Mouse (Mus musculus): ENCODE measurements around the gene Rhog.

Gene Rhog

DNA sequence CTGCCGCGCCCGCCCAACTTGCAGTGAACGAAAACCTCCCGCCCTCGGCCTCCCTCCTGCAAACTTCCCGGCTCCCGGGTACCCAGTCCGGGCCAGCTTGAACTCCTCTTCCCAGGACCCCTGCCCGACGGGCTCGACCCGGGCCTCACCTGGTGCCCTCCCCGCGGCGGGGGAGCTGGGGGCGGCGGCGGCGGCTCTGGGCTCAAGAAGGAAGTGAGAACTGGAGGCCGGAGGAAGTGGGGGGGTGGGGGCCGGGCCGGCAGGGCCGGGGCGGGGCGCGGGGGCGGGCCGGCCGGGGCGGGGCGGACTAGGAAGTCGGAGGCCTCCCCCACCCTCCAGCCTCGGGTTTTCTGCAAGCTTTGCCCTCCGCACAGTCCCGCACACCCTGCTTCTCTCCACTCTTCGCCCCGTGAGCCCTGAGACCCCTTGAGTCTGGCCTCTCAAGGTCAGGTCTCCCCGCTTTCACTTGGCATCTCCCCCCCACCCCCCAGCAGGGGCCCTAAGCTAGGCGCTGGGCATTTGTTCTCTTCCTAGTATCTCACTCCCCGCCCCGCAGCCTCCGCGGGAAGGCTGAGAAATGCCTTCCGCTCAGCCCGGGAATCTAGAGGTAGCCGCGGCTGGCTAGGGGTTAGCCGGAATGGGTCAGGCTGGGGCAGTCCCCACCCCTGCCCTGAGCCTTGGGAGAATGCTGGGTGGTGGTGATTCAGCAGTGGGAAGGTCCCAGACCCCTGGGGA lies 5.8 kb downstream of the Rhog start:
- peak; percentile 88 for DNase-seq

DNA sequence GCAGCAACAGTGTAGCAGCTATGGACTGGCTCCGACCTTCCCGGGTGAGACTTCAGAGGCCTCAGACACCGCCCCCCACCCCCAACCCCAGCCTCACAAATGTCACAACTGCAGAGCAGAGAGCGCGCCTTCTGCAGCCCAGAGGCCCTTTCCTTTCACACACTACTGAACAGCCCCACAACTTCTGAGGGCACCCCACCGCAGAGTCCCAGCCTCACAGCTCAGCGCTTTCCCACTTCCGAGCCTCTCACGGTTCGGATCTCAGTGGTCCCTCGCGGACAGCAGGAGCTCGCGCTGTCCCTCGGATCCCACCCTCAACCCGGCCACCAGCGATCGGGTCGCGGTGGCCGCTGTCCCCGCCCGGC lies 6.3 kb downstream of the Rhog start:
- no peak for DNase-seq

GRCm38 (mm10) chr7:102248691-102249404 lies 7.0 kb downstream of the Rhog start:
- DNase-seq = no peak

- peak; percentile 35 for DNase-seq
These were observed 8.7 kb downstream of the Rhog start for GRCm38 (mm10) chr7:102246956-102247797.

DNA sequence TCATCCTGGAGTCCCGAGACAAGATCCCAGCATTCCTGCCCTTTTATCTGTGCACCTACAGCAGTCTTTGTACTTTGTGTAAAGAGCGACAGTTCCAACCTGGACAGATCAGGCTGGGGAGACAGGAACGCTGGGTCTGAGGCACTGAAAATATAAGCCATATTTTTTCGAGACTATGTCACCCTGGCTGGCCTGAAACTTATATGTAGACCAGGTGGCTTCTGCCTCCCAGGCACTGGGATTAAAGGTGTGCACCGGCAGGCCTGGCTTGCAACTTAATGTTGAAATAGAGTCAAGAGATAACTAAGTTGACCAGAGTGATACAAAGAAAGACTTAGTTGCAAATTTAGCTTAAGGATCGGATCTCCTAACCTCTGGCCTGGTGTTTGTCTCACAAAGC lies 9.6 kb downstream of the Rhog start:
- no peak for DNase-seq

GRCm38 (mm10) chr7:102245775-102246174 lies 10.1 kb downstream of the Rhog start:
- peak; percentile 38 for DNase-seq

DNA sequence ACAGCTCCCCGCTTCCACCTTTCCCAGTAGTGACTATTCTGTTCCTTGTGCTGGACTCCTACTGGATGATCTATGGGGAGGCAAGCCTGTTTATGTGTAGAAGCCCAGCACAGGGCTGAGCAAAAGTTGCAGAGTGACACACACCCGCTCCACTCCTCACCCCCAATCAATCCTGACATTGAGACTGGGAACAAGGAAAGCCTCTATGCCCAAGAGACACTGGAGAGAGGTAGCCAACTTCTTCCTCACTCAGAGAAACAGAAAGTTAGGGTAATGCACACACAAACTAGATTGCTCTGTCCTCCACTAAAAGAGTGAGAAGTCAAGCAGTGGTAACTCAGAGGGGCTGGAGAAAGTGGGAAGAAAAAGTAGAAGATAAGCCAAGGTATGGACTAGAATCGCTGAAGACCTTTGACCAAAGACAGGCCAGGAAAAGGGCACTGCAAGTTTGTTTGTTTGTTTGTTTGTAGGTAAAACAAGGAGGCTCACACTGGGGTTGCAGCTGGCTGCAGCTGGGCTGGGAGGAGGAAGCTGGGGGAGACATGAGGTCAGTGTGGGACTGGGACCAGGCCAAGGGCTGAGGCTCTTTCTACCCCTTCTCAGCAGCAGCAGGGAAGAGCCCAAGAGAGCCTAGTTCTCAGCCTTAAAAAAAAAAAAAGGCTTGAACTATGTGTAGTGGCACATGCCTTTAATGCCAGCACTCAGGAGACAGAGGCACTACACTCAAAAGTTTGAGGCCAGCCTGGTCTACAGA lies 10.9 kb downstream of the Rhog start:
- DNase-seq = peak; percentile 52

GRCm38 (mm10) chr7:102243870-102244269 lies 12.0 kb downstream of the Rhog start:
- DNase-seq = no peak

- no peak for DNase-seq
These were observed 12.9 kb downstream of the Rhog start for GRCm38 (mm10) chr7:102242917-102243316.

DNA sequence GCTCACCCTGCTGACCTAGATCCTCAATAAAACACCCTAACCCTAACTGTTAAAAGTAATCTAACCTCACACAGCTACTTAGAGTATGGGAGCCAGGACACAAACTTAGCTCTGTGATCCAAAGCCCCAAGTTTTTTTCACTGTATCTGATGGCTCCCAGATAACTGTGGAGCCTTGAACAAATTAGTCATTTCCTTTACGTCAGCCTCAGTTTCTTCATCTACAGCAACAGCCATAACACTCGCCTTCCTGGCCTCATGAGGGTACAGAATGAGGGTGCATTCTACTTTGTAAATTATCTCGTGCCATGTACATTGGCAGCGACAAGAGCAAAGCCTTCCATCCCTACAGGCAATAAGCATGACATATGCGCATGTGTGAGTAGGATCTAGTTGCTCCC lies 13.5 kb downstream of the Rhog start:
- DNase-seq = no peak

DNA sequence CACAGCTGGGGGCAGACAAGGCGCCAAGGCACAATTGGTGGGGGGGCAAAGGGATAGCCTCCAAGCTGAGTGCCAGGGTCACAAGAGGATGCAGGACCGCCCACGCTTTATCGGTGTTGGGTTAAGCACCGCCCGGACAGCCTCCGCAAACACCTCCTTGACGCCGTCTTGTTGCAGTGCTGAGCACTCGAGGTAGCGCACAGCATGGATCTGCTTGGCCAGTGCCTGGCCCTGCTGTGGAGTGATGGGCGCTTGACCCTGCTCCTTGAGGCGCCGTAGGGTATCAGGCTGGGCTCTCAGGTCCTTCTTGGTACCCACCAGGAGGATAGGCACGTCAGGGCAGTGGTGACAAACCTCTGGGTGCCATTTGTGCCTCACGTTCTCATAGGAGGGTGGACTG lies 16.3 kb downstream of the Rhog start:
- DNase-seq = no peak

- DNase-seq = no peak
These were observed 17.1 kb downstream of the Rhog start for GRCm38 (mm10) chr7:102238686-102239286.

GRCm38 (mm10) chr7:102233059-102233458 lies 22.8 kb downstream of the Rhog start:
- DNase-seq = no peak

DNA sequence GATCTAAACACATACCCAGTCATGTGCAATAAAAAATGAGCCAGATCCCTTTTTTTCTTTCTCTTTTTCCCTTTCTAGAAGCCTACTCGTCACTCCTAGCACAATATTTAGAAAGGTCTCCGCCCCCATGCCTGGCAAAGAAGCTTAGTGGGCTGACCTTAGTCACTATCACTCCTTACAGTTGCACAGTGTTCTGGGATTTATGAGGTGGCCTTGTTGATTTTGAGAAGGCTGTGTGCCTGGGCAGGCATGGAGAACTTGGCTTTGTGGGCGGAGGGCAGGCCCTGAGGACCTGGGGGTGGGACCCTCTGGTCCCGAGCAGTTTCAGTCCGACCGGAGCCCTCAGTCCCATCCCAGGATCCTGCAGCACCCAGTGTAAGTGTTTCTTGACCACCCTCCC lies 26.0 kb downstream of the Rhog start:
- DNase-seq = no peak

DNA sequence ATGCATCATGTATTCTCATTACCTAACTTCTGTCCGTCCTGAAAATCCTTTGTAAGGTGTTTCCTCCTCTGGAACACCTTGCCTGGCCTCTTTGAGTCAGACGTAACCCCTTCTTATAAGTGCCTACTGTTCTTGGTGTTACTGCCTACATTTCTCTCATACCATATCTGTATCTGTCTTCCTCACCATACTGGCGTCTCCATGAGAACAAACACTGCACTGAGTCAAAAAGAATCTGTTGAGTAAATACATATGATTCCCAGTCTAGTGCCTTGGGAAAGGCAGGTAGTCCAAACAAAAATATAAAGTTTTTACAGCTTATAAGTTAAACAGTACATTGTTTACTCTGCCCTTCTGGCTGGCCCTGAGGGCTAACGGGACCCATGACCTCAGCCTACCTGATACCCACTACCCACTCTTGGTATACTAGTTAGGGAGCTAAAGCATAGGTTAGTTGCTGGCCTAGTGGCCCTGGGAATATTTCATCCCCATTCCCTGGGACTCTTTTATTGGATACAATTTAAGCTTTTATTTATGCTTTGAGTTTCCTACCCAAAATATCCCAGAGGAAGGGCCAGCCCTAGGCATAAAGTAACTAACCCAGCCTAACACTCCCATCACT lies 27.7 kb downstream of the Rhog start:
- DNase-seq = no peak

DNA sequence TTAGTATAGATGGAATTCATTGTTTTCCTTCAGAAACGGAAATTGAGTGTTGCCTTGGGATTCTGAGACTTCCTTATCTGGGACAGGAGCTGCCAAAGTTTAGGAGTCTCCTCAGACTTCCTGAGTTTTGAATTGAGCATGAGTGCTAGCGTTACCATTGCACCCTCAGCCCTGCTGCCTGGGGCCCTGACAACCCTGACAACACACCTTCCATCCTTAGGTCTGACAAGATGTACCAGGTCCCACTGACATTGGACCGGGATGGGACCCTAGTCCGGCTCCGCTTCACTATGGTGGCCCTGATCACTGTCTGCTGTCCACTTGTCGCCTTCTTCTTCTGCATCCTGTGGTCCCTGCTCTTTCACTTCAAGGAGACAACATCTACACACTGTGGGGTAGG lies 29.8 kb downstream of the Rhog start:
- DNase-seq = no peak

- DNase-seq = no peak
These were observed 31.7 kb downstream of the Rhog start for GRCm38 (mm10) chr7:102223883-102224738.

GRCm38 (mm10) chr7:102222830-102223556 lies 32.9 kb downstream of the Rhog start:
- peak; percentile 86 for DNase-seq

DNA sequence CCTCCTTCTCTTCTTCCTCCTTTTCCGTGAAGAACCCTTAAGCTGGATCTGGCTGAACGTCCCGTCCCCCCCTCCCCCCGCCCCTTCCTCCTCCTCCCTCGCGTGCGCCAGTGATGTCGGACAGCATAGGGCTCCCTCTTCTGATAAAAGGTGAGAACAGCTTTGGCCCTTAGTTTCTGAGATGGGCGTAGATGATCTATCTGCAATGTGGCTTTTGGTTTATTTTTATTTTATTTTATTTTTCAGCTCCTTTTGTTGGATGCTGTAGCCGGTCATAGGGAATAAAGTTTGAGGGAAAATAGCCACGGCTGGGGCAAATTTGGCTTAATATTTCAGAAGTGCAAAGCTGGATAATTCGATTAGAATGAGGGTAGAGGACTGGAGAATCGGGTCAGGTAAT lies 33.5 kb downstream of the Rhog start:
- DNase-seq = peak; percentile 65

DNA sequence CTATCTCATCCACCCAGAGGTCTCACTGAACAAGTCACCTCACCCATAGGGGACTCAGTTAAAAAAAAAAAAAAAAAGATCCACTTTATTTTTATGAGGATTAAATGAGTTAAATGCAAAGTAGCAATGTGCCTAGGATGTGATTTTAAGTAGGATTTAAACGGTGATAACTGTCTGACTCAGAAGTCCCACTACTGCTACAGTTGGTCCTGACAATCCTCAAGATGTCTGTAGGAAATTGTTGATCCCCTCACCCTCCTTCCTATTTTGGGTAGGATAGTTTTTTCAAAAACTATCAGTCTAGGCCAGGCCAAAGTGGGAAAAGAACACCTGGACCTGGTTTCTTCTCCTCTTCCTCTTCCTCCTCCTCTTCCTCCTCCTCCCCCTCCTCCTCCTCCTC lies 34.0 kb downstream of the Rhog start:
- no peak for DNase-seq

Measured in kidney, postnatal 14 days (tissue).